Mouse (Mus musculus): ENCODE measurements at regions not wholly inside any gene's neighbourhood (a gene's known extent, or its start where the extent isn't known, plus 50 kb on each side); places are given as distances from the start of the nearest gene placed in this dataset.

GRCm38 (mm10) chr1:88623040-88623439, 79.0 kb downstream of the Arl4c start:
- DNase-seq (ENCODE audit: low spot score in 2 of 2), result no peak

DNA sequence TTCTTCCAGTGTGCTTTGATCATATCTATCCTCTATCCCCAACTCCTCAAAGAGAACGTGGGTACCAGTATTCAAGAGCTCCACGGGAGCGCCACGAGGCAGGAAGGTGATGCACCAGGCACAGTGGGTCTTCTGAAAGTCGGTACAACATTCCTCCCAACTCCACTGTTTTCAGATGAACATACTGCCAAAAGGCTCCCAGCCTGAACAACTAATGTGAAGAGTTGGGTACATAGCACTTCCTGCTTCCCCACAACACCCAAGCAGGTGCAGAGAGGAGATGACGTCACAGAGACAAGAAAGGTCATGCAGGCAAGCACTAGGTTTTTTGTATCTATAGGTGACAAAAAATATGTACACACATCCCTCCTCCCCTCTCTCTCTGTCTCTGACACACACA, 79.7 kb downstream of the Arl4c start:
- no peak for DNase-seq (ENCODE audit: low spot score in 2 of 2)

- no peak for DNase-seq (ENCODE audit: low spot score in 2 of 2)
Measured at GRCm38 (mm10) chr1:88621214-88621613, 80.8 kb downstream of the Arl4c start.

DNA sequence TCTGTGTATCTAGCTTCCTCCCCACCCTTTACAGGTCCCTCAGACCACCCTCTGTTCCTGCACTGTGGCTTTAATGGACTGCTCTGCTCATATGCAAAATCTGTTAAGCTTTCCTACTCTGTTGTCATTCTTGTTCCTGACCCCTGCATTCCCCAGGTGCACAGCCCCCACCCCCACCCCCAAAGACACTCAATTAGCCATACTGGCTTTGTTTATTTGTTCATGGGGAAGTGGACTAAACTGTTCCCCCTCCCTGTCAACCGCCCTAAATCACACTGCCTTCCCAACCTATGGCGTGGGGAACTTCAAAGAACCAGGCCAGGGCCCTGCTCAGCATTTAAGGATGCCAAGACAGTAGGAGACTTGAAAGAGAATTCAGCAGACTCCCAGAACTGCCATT, 89.0 kb downstream of the Arl4c start:
- DNase-seq (ENCODE audit: low spot score in 2 of 2), result no peak

- no peak for DNase-seq (ENCODE audit: low spot score in 2 of 2)
Measured at GRCm38 (mm10) chr1:88611241-88611640, 90.8 kb downstream of the Arl4c start.

DNA sequence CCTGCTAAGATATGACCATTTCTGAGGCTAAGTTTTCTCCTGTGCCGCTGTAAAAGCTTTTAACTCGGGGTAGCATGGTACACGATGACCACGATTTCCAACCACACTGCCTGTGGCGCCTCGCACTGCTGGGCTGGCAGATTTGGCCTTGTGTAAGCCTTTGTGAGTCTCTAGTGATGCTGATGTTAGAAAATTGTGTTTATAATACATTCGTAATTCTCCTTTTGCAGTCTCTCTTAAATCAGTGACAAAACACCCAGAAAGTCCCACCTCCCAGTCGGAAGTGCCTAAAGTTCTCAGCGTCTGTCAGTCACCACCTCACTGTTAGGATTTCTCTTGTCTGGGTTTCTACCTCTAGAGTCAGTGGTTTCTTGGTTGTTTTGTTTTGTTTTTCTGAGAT, 91.2 kb downstream of the Arl4c start:
- DNase-seq (ENCODE audit: low spot score in 2 of 2), result no peak

DNA sequence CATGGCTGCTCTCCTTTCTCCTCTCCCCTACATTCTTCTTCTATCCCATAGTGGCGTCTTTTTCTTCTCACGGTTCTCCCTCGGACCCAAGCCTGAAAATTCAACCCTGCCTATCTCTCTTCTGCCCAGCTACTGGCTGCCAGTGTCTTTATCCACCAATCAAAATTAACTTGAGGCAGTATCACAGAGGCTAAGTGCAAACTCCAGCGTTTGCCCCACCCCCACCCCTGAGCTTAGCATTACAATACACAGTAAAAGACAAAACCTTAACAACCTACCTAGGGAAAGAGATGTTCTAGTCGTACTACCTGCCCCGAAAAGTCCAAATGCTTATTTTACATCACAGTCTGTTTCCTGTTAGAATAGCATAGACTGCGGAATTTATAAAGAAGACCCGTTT, 93.2 kb downstream of the Arl4c start:
- no peak for DNase-seq (ENCODE audit: low spot score in 2 of 2)

DNA sequence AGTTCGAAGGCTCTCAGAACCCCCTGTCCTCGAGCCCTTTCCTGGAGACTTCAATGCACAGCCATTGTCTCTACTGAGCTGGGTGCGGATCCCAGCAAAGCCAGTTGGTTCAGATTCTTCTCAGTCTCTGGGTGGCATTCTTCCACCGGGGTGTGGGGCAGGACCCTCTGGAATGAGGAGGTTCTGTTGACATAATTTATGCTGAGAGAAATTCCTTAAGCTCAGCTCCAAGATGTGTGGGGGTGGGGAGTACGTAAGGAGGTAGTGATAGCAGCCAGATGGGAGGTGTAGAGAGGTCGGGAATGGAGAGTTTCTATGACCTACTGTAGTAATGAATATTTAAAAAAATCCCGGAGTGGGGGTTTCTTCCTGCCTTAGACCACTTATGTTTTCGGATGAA, 93.8 kb downstream of the Arl4c start:
- no peak for DNase-seq (ENCODE audit: low spot score in 2 of 2)

GRCm38 (mm10) chr1:88605616-88606190, 95.8 kb upstream of the Glrp1 start:
- DNase-seq (ENCODE audit: low spot score in 2 of 2), result no peak

- DNase-seq (ENCODE audit: low spot score in 2 of 2), result no peak
Measured at GRCm38 (mm10) chr1:88602241-88602640, 92.4 kb upstream of the Glrp1 start.

DNA sequence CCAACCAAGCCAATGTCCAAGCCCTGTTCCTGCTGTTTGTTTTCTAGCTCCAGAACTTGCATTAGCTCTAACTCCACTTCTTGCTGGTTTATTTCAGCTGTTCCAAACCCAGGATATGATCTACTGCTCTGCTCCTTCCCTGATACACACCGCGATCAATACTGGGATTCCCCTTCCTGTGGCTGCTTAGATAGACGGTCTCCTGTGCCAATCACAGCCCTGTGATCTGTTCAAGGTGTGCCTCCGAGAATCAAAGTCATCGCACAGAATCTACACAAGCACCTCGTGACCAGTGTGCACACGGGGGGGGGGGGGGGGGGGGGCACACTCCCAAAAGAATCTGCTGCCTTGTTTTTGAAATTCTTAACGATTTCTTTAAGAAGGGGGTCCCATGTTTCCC, 91.9 kb upstream of the Glrp1 start:
- no peak for DNase-seq (ENCODE audit: low spot score in 2 of 2)

DNA sequence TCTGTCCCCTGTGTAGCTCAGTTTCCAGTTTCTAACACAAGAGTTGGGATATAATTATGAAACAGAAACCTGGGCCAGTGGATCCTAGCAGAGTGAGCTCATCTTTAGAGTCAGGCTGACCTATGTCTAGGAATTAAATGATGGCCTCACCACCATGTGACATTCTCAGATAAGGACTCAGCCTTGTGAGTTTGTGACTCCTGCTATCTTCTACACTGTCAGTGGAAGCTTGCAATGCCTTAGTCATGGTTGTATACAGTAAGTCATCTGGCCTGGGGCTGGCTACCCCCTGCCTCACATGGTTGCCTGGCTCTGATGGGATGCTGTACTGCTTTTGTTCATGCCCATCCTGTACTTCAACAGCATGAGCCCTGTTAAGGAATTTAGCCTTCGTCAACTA, 90.3 kb upstream of the Glrp1 start:
- no peak for DNase-seq (ENCODE audit: low spot score in 2 of 2)

DNA sequence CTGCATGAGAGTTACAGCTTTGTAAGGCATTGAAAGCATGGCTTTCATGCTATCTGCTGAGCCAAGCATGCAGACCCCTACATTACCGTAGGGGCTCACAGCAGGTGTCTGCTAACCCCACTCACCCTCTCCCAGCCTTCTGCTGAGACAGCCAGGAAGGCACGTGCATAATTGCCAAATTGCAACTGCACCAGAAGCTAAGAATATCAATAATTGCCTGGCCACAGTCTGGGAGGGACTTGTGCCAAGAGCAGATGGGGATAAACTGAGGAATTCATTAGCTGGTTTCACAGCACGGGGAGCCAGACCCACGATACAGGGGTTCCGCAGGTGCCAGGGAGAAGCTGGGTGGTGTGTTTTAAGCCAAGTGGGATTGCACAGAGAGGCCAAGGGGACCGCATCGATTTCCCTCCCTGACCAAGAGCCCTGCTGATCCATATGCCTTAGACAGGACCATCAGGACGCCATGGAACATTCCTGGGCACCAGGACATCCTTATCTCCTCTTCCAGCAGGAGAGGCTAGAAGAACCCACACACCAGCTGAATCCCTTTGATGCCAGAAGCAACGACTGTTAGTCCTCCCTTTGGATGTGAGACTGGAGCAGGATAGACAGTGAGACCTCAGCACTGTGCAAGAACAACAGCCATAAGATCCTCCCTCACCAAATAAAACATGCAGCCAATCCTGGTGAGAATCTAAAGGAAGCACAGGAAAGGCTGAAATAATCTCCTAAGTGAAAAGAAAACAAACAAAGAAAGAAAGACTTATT, 84.8 kb upstream of the Glrp1 start:
- DNase-seq (ENCODE audit: low spot score in 2 of 2), result no peak

DNA sequence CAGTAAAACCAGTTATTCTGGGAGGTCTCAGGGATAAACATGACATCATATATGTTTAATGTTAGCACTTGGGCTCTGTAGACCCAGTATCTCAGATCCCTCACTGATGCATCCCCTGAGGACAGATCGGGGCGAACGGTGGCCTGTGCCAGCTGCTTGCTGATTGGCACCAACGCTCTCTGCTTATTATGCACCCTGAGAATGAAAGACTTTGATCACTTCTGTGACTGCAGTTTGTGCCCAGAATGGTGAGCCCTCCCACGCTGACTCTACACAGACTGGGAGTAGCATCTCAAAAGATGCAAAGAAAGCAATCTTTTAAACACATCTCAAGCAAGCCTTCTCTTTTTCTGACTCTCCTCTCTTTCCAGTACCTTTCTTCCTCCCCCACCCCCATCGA, 82.2 kb upstream of the Glrp1 start:
- DNase-seq (ENCODE audit: low spot score in 2 of 2), result no peak

DNA sequence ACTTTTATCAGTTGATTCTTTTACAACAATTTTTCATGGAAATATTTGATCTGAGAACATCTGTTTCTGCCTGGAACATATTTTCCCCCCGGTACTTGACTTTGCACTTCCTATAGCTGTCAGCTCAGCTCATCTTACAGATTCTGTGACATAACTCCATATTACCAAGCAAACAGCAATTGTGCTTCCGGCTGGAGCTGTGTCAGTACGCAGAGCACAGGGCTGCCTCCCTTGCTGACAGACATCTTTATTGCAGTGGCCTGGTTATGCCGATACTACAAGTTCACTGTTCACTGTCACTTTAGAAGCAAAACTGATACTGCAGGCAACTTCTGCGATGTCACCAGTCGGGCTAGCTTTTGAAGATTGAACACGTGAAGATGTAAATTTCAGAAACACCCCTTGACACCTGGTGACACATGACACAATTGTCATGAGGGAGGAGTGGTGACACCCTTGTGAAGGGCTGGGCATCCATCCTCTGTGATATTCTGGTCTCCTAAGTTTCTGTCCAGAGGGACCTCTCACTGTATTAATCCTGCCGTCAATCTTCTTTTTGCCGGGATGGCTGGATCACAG, 81.0 kb upstream of the Glrp1 start:
- DNase-seq (ENCODE audit: low spot score in 2 of 2), result no peak

DNA sequence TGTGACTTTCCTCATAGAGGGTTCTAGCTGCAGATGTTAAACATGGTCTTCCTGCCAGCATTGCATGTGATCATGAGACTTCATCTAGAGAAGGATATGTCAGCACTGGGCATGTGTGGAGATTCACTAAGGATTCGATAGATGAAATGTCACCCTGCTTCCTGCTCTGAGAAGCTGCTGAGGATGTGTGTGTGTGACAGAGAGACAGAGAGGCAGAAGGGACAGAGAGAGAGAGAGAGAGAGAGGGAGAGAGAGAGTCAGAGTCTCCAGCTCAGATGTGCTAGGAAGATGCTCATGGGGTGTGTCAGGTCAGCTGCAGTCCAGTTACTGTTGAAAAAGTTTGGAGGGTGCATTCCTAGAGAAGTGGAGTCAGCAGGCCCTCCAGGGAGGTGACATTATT, 78.9 kb upstream of the Glrp1 start:
- no peak for DNase-seq (ENCODE audit: low spot score in 2 of 2)

GRCm38 (mm10) chr1:88586823-88587820, 77.3 kb upstream of the Glrp1 start:
- DNase-seq (ENCODE audit: low spot score in 2 of 2), result no peak

GRCm38 (mm10) chr1:88586128-88586527, 76.3 kb upstream of the Glrp1 start:
- DNase-seq (ENCODE audit: low spot score in 2 of 2), result no peak

- DNase-seq (ENCODE audit: low spot score in 2 of 2), result no peak
Measured at GRCm38 (mm10) chr1:88584515-88585033, 74.7 kb upstream of the Glrp1 start.

DNA sequence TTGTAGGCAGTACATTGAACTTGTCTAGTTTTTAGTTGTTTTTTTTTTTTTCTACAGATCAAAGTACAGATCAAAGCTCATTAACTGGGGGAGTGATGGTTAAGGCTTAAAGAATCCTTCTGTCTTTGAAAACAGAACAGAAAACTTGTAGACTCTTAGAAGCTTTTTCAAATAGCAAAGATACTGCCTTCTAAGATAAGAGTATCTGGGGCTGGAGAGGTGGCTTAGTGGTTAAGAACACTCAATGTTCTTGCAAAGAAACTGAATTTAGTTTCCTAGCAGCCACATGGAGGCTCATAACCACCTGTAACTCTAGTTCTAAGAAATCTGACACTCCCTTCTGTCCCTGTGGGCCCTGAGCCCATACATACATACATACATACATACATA, 68.4 kb upstream of the Glrp1 start:
- no peak for DNase-seq (ENCODE audit: low spot score in 2 of 2)

DNA sequence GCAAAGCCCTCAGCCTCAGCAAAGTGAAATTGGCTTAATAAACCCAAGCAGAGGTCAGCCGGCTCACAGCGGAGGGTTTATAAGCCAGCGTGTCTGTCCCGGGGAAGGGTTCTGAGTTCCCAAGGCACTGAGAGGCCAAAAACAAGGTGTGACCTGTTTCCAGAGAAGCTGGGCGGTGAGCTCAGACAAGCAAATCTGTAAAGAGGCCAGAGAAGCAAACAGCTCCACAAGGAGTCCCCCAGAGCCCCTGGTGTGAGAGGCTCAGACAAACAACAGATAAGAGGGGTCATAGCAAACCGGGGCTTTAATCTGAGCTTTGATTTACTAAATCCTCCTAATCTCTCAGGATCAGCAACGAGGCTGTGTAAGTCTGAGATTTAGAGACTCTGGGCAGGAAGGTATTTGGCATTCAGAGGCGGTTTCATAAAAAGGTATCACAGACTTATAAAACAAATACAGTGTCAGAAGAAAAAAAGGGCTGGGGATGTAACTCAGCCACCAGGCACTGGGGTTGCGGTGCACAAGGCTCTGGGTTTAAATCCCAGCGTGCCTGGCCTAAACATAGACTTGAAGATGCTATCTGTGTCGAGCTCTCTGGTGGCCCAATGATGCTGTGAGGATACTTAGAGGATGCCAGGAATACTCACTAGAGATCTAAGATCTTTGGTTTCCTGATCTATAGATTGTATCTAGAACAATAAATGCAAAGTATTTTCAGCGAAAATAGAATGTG, 67.8 kb upstream of the Glrp1 start:
- no peak for DNase-seq (ENCODE audit: low spot score in 2 of 2)
